Mouse (Mus musculus) megakaryocyte-erythroid progenitor cell, adult 5-6 weeks (primary cell): ENCODE results near the gene Olfr1349. TPM values are rescaled to one million over a fixed set of nuclear protein-coding genes. Genes with fewer than 3 reads are reported as not detected.
"Not testable (repeated sequence)": the region's sequence is repeated elsewhere in the genome, so short reads cannot be mapped to it uniquely, and the experiment has no call there.

Experiments used
- ATAC-seq: replicated peaks from 2 replicates; pipeline ENCODE4 v1.8.0; 2016; ENCODE audit warnings: mild to moderate bottlenecking, inconsistent platforms; ENCODE audit not compliant: severe bottlenecking, poor library complexity, low FRiP score, low TSS enrichment
- total RNA-seq, 2 experiments: library from RNA; stranded (forward) in 1 of 2; stranded (reverse) in 1 of 2; fragments of 200-1000, 215-1000 nt in 1 of 2; fragments of >200 nt in 1 of 2; fragmentation: Nextera tagmentation in 1 of 2; gene quantifications; 2 replicates each; pipeline ENCODE4 v1.2.3; 2014 to 2017

The Olfr1349 gene
- total RNA-seq (2014; fragmentation: Nextera tagmentation) (not detected in 2 replicates), total RNA-seq (2017) (not detected in 2 replicates)

- ATAC-seq = no peak
These were observed at the start of gene Olfr1349 for GRCm38 (mm10) chr7:6522850-6523249. TSS of gene Olfr1349 (minus strand) at chr7:6522950.

- no peak for ATAC-seq
These were observed 41.8 kb upstream of the Olfr1349 start, which contains the start of gene Olfr1350 for GRCm38 (mm10) chr7:6564541-6564940. TSS of gene Olfr1350 (plus strand) at chr7:6564841.

- ATAC-seq = no peak
These were observed 3.4 kb upstream of the Olfr1349 start for GRCm38 (mm10) chr7:6526141-6526540.

GRCm38 (mm10) chr7:6525001-6525400, 2.3 kb upstream of the Olfr1349 start:
- ATAC-seq = no peak

GRCm38 (mm10) chr7:6521666-6522065, 1.1 kb downstream of the Olfr1349 start:
- no peak for ATAC-seq

GRCm38 (mm10) chr7:6508648-6509047, 14.1 kb downstream of the Olfr1349 start, which contains the start of gene Olfr1348:
TSS of gene Olfr1348 (minus strand) at chr7:6508748.
- ATAC-seq = no peak

- no peak for ATAC-seq
These were observed 23.1 kb downstream of the Olfr1349 start, which contains the start of gene Olfr1347 for GRCm38 (mm10) chr7:6499655-6500054. TSS of gene Olfr1347 (minus strand) at chr7:6499755.

- no peak for ATAC-seq
These were observed 35.9 kb downstream of the Olfr1349 start, which contains the start of gene Olfr5 for GRCm38 (mm10) chr7:6486841-6487240. TSS of gene Olfr5 (minus strand) at chr7:6486941.

GRCm38 (mm10) chr7:6477633-6478032, 45.1 kb downstream of the Olfr1349 start:
- ATAC-seq = not testable (repeated sequence)

GRCm38 (mm10) chr7:6466951-6467350, 55.8 kb downstream of the Olfr1349 start, which contains the start of gene Olfr1346:
TSS of gene Olfr1346 (plus strand) at chr7:6467101.
- ATAC-seq = no peak

Other genes starting within 250 kb of the Olfr1349 start
- 2.5 and 3.5 TPM in 2 replicates for gene Zfp667, start 236.4 kb downstream of the Olfr1349 start, total RNA-seq (2014; fragmentation: Nextera tagmentation)
- 2.5 and 4.7 TPM in 2 replicates for gene Zfp667, start 236.4 kb downstream of the Olfr1349 start, total RNA-seq (2017)
- 2.8 and 5.2 TPM in 2 replicates for gene Zfp583, start 191.7 kb downstream of the Olfr1349 start, total RNA-seq (2014; fragmentation: Nextera tagmentation)
- 2.5 and 6.4 TPM in 2 replicates for gene Zfp583, start 191.7 kb downstream of the Olfr1349 start, total RNA-seq (2017)
- 0.11 and 0.87 TPM in 2 replicates for gene Gm3854, start 179.2 kb downstream of the Olfr1349 start, total RNA-seq (2014; fragmentation: Nextera tagmentation)
- 0.30 and 1.1 TPM in 2 replicates for gene Gm3854, start 179.2 kb downstream of the Olfr1349 start, total RNA-seq (2017)
- 2.8 and 7.0 TPM in 2 replicates for gene Zfp78, start 159.7 kb downstream of the Olfr1349 start, total RNA-seq (2014; fragmentation: Nextera tagmentation)
- 3.6 and 3.7 TPM in 2 replicates for gene Zfp78, start 159.7 kb downstream of the Olfr1349 start, total RNA-seq (2017)
- gene Zfp28, start 139.7 kb downstream of the Olfr1349 start, total RNA-seq (2014; fragmentation: Nextera tagmentation) = 0.49 and 1.4 TPM in 2 replicates
- gene Zfp28, start 139.7 kb downstream of the Olfr1349 start, total RNA-seq (2017) = 0.89 and 6.2 TPM in 2 replicates
- not detected in 2 replicates for gene Smim17, start 124.2 kb downstream of the Olfr1349 start, total RNA-seq (2014; fragmentation: Nextera tagmentation)
- gene Smim17, start 124.2 kb downstream of the Olfr1349 start, total RNA-seq (2017) = not detected in 2 replicates
- gene Gm20715, start 112.7 kb downstream of the Olfr1349 start, total RNA-seq (2014; fragmentation: Nextera tagmentation) = not detected in 2 replicates
- gene Gm20715, start 112.7 kb downstream of the Olfr1349 start, total RNA-seq (2017) = not detected in 2 replicates
- not detected in 2 replicates for gene Olfr1344, start 84.3 kb downstream of the Olfr1349 start, total RNA-seq (2014; fragmentation: Nextera tagmentation)
- gene Olfr1344, start 84.3 kb downstream of the Olfr1349 start, total RNA-seq (2017) = not detected in 2 replicates
- not detected in 2 replicates for gene Olfr1336, start 66.8 kb downstream of the Olfr1349 start, total RNA-seq (2014; fragmentation: Nextera tagmentation)
- not detected in 2 replicates for gene Olfr1336, start 66.8 kb downstream of the Olfr1349 start, total RNA-seq (2017)
- gene Olfr1346, start 55.8 kb downstream of the Olfr1349 start, total RNA-seq (2014; fragmentation: Nextera tagmentation) = not detected in 2 replicates
- not detected in 2 replicates for gene Olfr1346, start 55.8 kb downstream of the Olfr1349 start, total RNA-seq (2017)
- not detected in 2 replicates for gene Olfr5, start 36.0 kb downstream of the Olfr1349 start, total RNA-seq (2014; fragmentation: Nextera tagmentation)
- not detected in 2 replicates for gene Olfr5, start 36.0 kb downstream of the Olfr1349 start, total RNA-seq (2017)
- not detected in 2 replicates for gene Olfr1347, start 23.2 kb downstream of the Olfr1349 start, total RNA-seq (2014; fragmentation: Nextera tagmentation)
- gene Olfr1347, start 23.2 kb downstream of the Olfr1349 start, total RNA-seq (2017) = not detected in 2 replicates
- not detected in 2 replicates for gene Olfr1348, start 14.2 kb downstream of the Olfr1349 start, total RNA-seq (2014; fragmentation: Nextera tagmentation)
- gene Olfr1348, start 14.2 kb downstream of the Olfr1349 start, total RNA-seq (2017) = not detected in 2 replicates
- gene Olfr1350, start 41.9 kb upstream of the Olfr1349 start, total RNA-seq (2014; fragmentation: Nextera tagmentation) = not detected in 2 replicates
- not detected in 2 replicates for gene Olfr1350, start 41.9 kb upstream of the Olfr1349 start, total RNA-seq (2017)
- not detected in 2 replicates for gene Zim1, start 173.5 kb upstream of the Olfr1349 start, total RNA-seq (2014; fragmentation: Nextera tagmentation)
- gene Zim1, start 173.5 kb upstream of the Olfr1349 start, total RNA-seq (2017) = not detected in 2 replicates
- gene Peg3, start 207.5 kb upstream of the Olfr1349 start, total RNA-seq (2014; fragmentation: Nextera tagmentation) = not detected in 2 replicates
- gene Peg3, start 207.5 kb upstream of the Olfr1349 start, total RNA-seq (2017) = not detected in 2 replicates
- gene Usp29, start 207.6 kb upstream of the Olfr1349 start, total RNA-seq (2014; fragmentation: Nextera tagmentation) = not detected in 2 replicates
- gene Usp29, start 207.6 kb upstream of the Olfr1349 start, total RNA-seq (2017) = not detected in 2 replicates